In genomic region chr9:86726381-86726720, GRCm38 (mm10) we compare ENCODE assay signal across 23 mouse cellular contexts. TPM values are rescaled to one million over a fixed set of nuclear protein-coding genes. Genes with fewer than 3 reads are reported as not detected.
A peak's percentile ranks its signal among the peaks of the same experiment; 100 is the strongest.
DNase-seq lines count a peak whose midpoint lies in the region; ATAC-seq and TF ChIP-seq lines count a peak whose summit lies in the region.
"Had no signal": no experiment of that assay in that cellular context is flagged by ENCODE, and none has a peak within 500 bp of the region (broad histone marks: within the 10 kb centered on the region; RNA-seq: fewer than 3 reads in every experiment).

No protein-coding gene starts in this region.

- no peaks in the 10 kb centered on the region for H3K27me3 ChIP-seq in hindbrain, embryonic 13.5 days
- H3K27me3 ChIP-seq in hindbrain, embryonic 12.5 days: no peaks in the 10 kb centered on the region
- no peaks in the 10 kb centered on the region for H3K27me3 ChIP-seq in neural tube, embryonic 12.5 days (replicated peaks)
- H3K27me3 ChIP-seq in hindbrain, embryonic 16.5 days (replicated peaks; ENCODE audit: control insufficient read depth, insufficient read depth, low read length): no peaks in the 10 kb centered on the region
- H3K27me3 ChIP-seq: intestine, embryonic 15.5 days had no signal

- H3K4me3 ChIP-seq in hindbrain, embryonic 13.5 days: no peak overlapping the region
- H3K4me3 ChIP-seq in hindbrain, embryonic 12.5 days: no peak overlapping the region
- no peak overlapping the region for H3K4me3 ChIP-seq in neural tube, embryonic 12.5 days
- no peak overlapping the region for H3K4me3 ChIP-seq in hindbrain, embryonic 16.5 days (ENCODE audit: low read length)
- no peak overlapping the region for H3K4me3 ChIP-seq in olfactory bulb, adult 2 months (ENCODE audit: insufficient read depth, low read depth, low read length)
- H3K4me3 ChIP-seq: gastrocnemius, adult 2 months; heart, embryonic 10.5 days; intestine, embryonic 15.5 days had no signal

- WGBS in hindbrain, embryonic 13.5 days: 77% methylated on average over 5 of the region's 5 CpGs
- WGBS in hindbrain, embryonic 12.5 days: 80% methylated on average over 5 of the region's 5 CpGs
- 77% methylated on average over 5 of the region's 5 CpGs for WGBS in neural tube, embryonic 12.5 days
- 77% methylated on average over 5 of the region's 5 CpGs for WGBS in hindbrain, embryonic 16.5 days
- 54% methylated on average over 5 of the region's 5 CpGs for WGBS in olfactory bulb, adult 2 months

- intact Hi-C loops in left cerebral cortex, postnatal 14 days (cut with DNase I): no loop called here

- no peak for DNase-seq in neural tube, embryonic 10.5 days (ENCODE audit: extremely low spot score, low spot score)
- DNase-seq in spleen, adult 18-20 months: no peak
- no peak for DNase-seq in left cerebral cortex, postnatal 14 days (ENCODE audit: low spot score in 2 of 2)
- DNase-seq: adrenal gland, postnatal 14 days; cerebellum, adult 11 months; cerebellum, postnatal 10 days; gastrocnemius, adult 2 months; heart, postnatal 4 days; kidney, adult 8-10 months; kidney, postnatal 14 days; lung, postnatal 10 days; thymus, adult 2 months had no signal

- no peak for TF ChIP-seq CTCF in olfactory bulb, adult 2 months (IDR thresholded peaks at IDR 0.05; ENCODE audit: insufficient read depth, low read depth, low read length)

- H3K9ac ChIP-seq in hindbrain, embryonic 13.5 days: no peak overlapping the region
- no peak overlapping the region for H3K9ac ChIP-seq in hindbrain, embryonic 12.5 days
- no peak overlapping the region for H3K9ac ChIP-seq in neural tube, embryonic 12.5 days
- no peak overlapping the region for H3K9ac ChIP-seq in hindbrain, embryonic 16.5 days (ENCODE audit: low read depth, low read length)
- H3K9ac ChIP-seq: intestine, embryonic 15.5 days had no signal

- no peaks in the 10 kb centered on the region for H3K36me3 ChIP-seq in hindbrain, embryonic 13.5 days
- H3K36me3 ChIP-seq in hindbrain, embryonic 12.5 days: no peaks in the 10 kb centered on the region
- H3K36me3 ChIP-seq in neural tube, embryonic 12.5 days: no peaks in the 10 kb centered on the region
- H3K36me3 ChIP-seq in hindbrain, embryonic 16.5 days (ENCODE audit: control insufficient read depth, insufficient read depth, low read length): no peaks in the 10 kb centered on the region
- H3K36me3 ChIP-seq: heart, embryonic 10.5 days; intestine, embryonic 15.5 days had no signal

- no peak for ATAC-seq in hindbrain, embryonic 13.5 days (ENCODE audit: low FRiP score)
- no peak for ATAC-seq in hindbrain, embryonic 12.5 days (ENCODE audit: low FRiP score)
- ATAC-seq in neural tube, embryonic 12.5 days (ENCODE audit: low FRiP score, low read depth): peak; percentile 32; the same call in 1 of the 2 replicates
- peak; percentile 51 for ATAC-seq in hindbrain, embryonic 16.5 days
- ATAC-seq: CD4-positive, CD25-positive, alpha-beta regulatory T cell, adult 4 months had no signal

- H3K9me3 ChIP-seq in hindbrain, embryonic 13.5 days: no peaks in the 10 kb centered on the region
- no peaks in the 10 kb centered on the region for H3K9me3 ChIP-seq in hindbrain, embryonic 12.5 days (replicated peaks)
- no peaks in the 10 kb centered on the region for H3K9me3 ChIP-seq in neural tube, embryonic 12.5 days
- no peaks in the 10 kb centered on the region for H3K9me3 ChIP-seq in hindbrain, embryonic 16.5 days (ENCODE audit: control insufficient read depth, low read length)
- H3K9me3 ChIP-seq: heart, embryonic 10.5 days; intestine, embryonic 15.5 days had no signal

- peaks cover 9% of the 10 kb centered on the region for H3K4me1 ChIP-seq in hindbrain, embryonic 13.5 days (replicated peaks)
- peaks cover 4% of the 10 kb centered on the region; the same call in 1 of the 2 replicates for H3K4me1 ChIP-seq in hindbrain, embryonic 12.5 days
- H3K4me1 ChIP-seq in neural tube, embryonic 12.5 days: no peaks in the 10 kb centered on the region
- H3K4me1 ChIP-seq in hindbrain, embryonic 16.5 days (ENCODE audit: control insufficient read depth, insufficient read depth, low read depth, low read length): no peaks in the 10 kb centered on the region
- no peaks in the 10 kb centered on the region for H3K4me1 ChIP-seq in olfactory bulb, adult 2 months (ENCODE audit: control insufficient read depth, insufficient read depth, low read length)
- H3K4me1 ChIP-seq: heart, embryonic 10.5 days; intestine, embryonic 15.5 days had no signal

- no peak overlapping the region; the same call in 1 of the 2 replicates for H3K4me2 ChIP-seq in hindbrain, embryonic 13.5 days
- H3K4me2 ChIP-seq in hindbrain, embryonic 12.5 days (replicated peaks): no peak overlapping the region
- H3K4me2 ChIP-seq in neural tube, embryonic 12.5 days (replicated peaks): no peak overlapping the region
- H3K4me2 ChIP-seq in hindbrain, embryonic 16.5 days (ENCODE audit: low read length): no peak overlapping the region
- H3K4me2 ChIP-seq: intestine, embryonic 15.5 days had no signal

- TF ChIP-seq POLR2A in olfactory bulb, adult 2 months (IDR thresholded peaks at IDR 0.05; ENCODE audit: insufficient read depth, low read depth, low read length): no peak

- H3K27ac ChIP-seq in hindbrain, embryonic 13.5 days: peak overlapping the region; percentile 64; the same call in 1 of the 2 replicates
- no peak overlapping the region for H3K27ac ChIP-seq in hindbrain, embryonic 12.5 days
- no peak overlapping the region for H3K27ac ChIP-seq in neural tube, embryonic 12.5 days
- no peak overlapping the region for H3K27ac ChIP-seq in hindbrain, embryonic 16.5 days (ENCODE audit: low read depth, low read length)
- H3K27ac ChIP-seq in olfactory bulb, adult 2 months (ENCODE audit: insufficient read depth, low read depth, low read length): peak overlapping the region; percentile 79
- H3K27ac ChIP-seq: gastrocnemius, adult 2 months; heart, embryonic 10.5 days; intestine, embryonic 15.5 days had no signal

RNA-seq across cellular contexts. Expression of gene Prss35, which starts 17.1 kb away (rescaled TPM):
- 4.3 and 5.3 TPM in 2 replicates for polyA plus RNA-seq in hindbrain, embryonic 13.5 days (2015; fragmentation: Nextera tagmentation; extraction: Ambion mirVana)
- 5.6 and 7.1 TPM in 2 replicates for polyA plus RNA-seq in hindbrain, embryonic 12.5 days (2016; fragmentation: Nextera tagmentation; extraction: Ambion mirVana)
- 3.2 and 5.0 TPM in 2 replicates for polyA plus RNA-seq in neural tube, embryonic 12.5 days (2016; fragmentation: Nextera tagmentation; extraction: Ambion mirVana)
- polyA plus RNA-seq in hindbrain, embryonic 16.5 days (2015; fragmentation: Nextera tagmentation; extraction: Ambion mirVana): 8.4 and 9.3 TPM in 2 replicates
- polyA plus RNA-seq in olfactory bulb, adult 2 months (2012; ENCODE audit: insufficient read depth, insufficient read length, low replicate concordance, missing spikeins): not detected in 2 replicates
- 1 to 10 TPM; 6.4 to 6.5 TPM for total RNA-seq in left cerebral cortex, postnatal 14 days (2021)
- total RNA-seq: liver, adult 2 months; megakaryocyte progenitor cell, adult 5-6 weeks; monocyte, adult 5-6 weeks had no signal
- polyA plus RNA-seq: CD4-positive, CD25-positive, alpha-beta regulatory T cell, adult 4 months; liver, adult 2 months had no signal

RNA-seq across cellular contexts. Expression of gene Me1, which starts 30.6 kb away (rescaled TPM):
- 28.5 and 30.5 TPM in 2 replicates for polyA plus RNA-seq in hindbrain, embryonic 13.5 days (2015; fragmentation: Nextera tagmentation; extraction: Ambion mirVana)
- polyA plus RNA-seq in hindbrain, embryonic 12.5 days (2016; fragmentation: Nextera tagmentation; extraction: Ambion mirVana): 22.8 and 27.1 TPM in 2 replicates
- 23.7 and 26.3 TPM in 2 replicates for polyA plus RNA-seq in neural tube, embryonic 12.5 days (2016; fragmentation: Nextera tagmentation; extraction: Ambion mirVana)
- 40.8 and 55.5 TPM in 2 replicates for polyA plus RNA-seq in hindbrain, embryonic 16.5 days (2015; fragmentation: Nextera tagmentation; extraction: Ambion mirVana)
- polyA plus RNA-seq in olfactory bulb, adult 2 months (2012; ENCODE audit: insufficient read depth, insufficient read length, low replicate concordance, missing spikeins): not detected in 2 replicates
- 10 to 100 TPM; 54.6 to 58.3 TPM for total RNA-seq in left cerebral cortex, postnatal 14 days (2021)
- polyA plus RNA-seq: CD4-positive, CD25-positive, alpha-beta regulatory T cell, adult 4 months had no signal

Comparison
In these comparisons a context has a peak if more than half of its experiments do, and no peak if none do; other contexts are left out.
1. ATAC-seq: peak in neural tube, embryonic 12.5 days (single experiment) and hindbrain, embryonic 16.5 days (single experiment); none in hindbrain, embryonic 13.5 days (single experiment) and hindbrain, embryonic 12.5 days (single experiment).
2. H3K27ac ChIP-seq: peak in hindbrain, embryonic 13.5 days (single experiment) and olfactory bulb, adult 2 months (single experiment); none in hindbrain, embryonic 12.5 days (single experiment), neural tube, embryonic 12.5 days (single experiment) and hindbrain, embryonic 16.5 days (single experiment).
3. RNA of gene Me1, which starts 30.6 kb away (polyA plus RNA-seq): 40.8 to 55.5 TPM in hindbrain, embryonic 16.5 days, 28.5 to 30.5 TPM in hindbrain, embryonic 13.5 days, 23.7 to 26.3 TPM in neural tube, embryonic 12.5 days and 22.8 to 27.1 TPM in hindbrain, embryonic 12.5 days; not detected in olfactory bulb, adult 2 months; every median in the first group is over 10 times any median in the second.